Mouse (Mus musculus) ES-Bruce4 (cell line): Measurements from ENCODE around the gene Ankdd1a. TPM values are rescaled to one million over a fixed set of nuclear protein-coding genes. Genes with fewer than 3 reads are reported as not detected.

ENCODE experiments used
- H3K27ac ChIP-seq: 2 replicates; pipeline ENCODE4 v1.5.1; 2012; ENCODE audit warnings: low read length, inconsistent platforms; ENCODE audit not compliant: insufficient read depth
- H3K27me3 ChIP-seq: 2 replicates; pipeline ENCODE4 v1.6.1; 2012; ENCODE audit warnings: mild to moderate bottlenecking, low read length, inconsistent platforms; ENCODE audit not compliant: control insufficient read depth, poor library complexity, insufficient read depth, severe bottlenecking
- H3K36me3 ChIP-seq: 2 replicates; pipeline ENCODE4 v1.6.1; 2012; ENCODE audit warnings: inconsistent platforms, mild to moderate bottlenecking, low read length, moderate library complexity; ENCODE audit not compliant: control insufficient read depth, poor library complexity, insufficient read depth, severe bottlenecking
- H3K4me1 ChIP-seq: one replicate; pipeline ENCODE4 v1.8.1; 2011; ENCODE audit warnings: low read length; ENCODE audit not compliant: control insufficient read depth, insufficient read depth
- H3K4me3 ChIP-seq: 2 replicates; pipeline ENCODE4 v1.5.1; 2011; ENCODE audit warnings: low read depth, mild to moderate bottlenecking, low read length
- H3K9ac ChIP-seq: 2 replicates; pipeline ENCODE4 v1.6.1; 2012; ENCODE audit warnings: low read depth, mild to moderate bottlenecking, inconsistent platforms; ENCODE audit not compliant: poor library complexity, severe bottlenecking
- H3K9me3 ChIP-seq: replicated peaks from 2 replicates; pipeline ENCODE4 v1.6.1; 2012; ENCODE audit warnings: mild to moderate bottlenecking, low read length, inconsistent platforms; ENCODE audit not compliant: control insufficient read depth, poor library complexity, insufficient read depth, severe bottlenecking
- CTCF ChIP-seq: IDR thresholded peaks from one replicate; pipeline ENCODE4 v1.8.1; 2011; ENCODE audit warnings: low read depth, low read length
- EP300 ChIP-seq: IDR thresholded peaks from 2 replicates; pipeline ENCODE4 v1.6.1; 2011; ENCODE audit warnings: low read depth, low read length; ENCODE audit not compliant: insufficient read depth
- POLR2A ChIP-seq: IDR thresholded peaks from one replicate; pipeline ENCODE4 v1.8.1; 2011; ENCODE audit warnings: low read length; ENCODE audit not compliant: insufficient read depth
- polyA plus RNA-seq: library from polyadenylated mRNA; stranded (reverse); fragments of >200 nt; gene quantifications from 2 replicates; pipeline ENCODE4 v1.2.4, GENCODE M21; 2011; ENCODE audit warnings: low read depth; ENCODE audit not compliant: missing spikeins, insufficient read depth, insufficient read length

Ankdd1a gene
- polyA plus RNA-seq, 1 experiment, result not detected

DNA sequence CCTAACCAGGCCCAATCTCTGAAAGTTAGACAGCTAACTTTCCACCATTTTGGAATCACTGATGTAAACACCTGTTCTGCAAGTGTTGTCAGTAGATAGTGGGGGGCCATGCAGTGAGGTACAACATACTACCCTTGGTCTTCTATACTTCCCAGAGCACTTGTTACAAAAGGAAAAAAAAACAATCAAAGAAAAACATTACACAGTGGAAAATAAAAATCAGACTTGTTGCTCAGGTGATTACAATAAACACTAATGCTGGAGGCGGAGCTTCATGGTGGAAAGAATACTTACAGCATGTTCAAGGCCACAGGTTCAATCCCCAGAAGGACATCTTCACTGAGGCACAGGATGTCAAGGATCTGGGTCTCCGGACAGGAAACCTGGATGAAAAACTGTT is 32.7 kb upstream of the Ankdd1a start:
- H3K27me3 ChIP-seq, result no peaks in the 10 kb centered on the region
- H3K9ac ChIP-seq, result no peak overlapping the region
- TF ChIP-seq POLR2A, result no peak
- TF ChIP-seq CTCF, result no peak
- TF ChIP-seq EP300, result no peak
- H3K4me1 ChIP-seq, result no peaks in the 10 kb centered on the region
- H3K36me3 ChIP-seq, result 0 out of 2 replicates have a peak, but pooled peaks cover 2% of the 10 kb centered on the region
- H3K27ac ChIP-seq, result no peak overlapping the region
- no peak overlapping the region for H3K4me3 ChIP-seq
- H3K9me3 ChIP-seq, result no peaks in the 10 kb centered on the region

DNA sequence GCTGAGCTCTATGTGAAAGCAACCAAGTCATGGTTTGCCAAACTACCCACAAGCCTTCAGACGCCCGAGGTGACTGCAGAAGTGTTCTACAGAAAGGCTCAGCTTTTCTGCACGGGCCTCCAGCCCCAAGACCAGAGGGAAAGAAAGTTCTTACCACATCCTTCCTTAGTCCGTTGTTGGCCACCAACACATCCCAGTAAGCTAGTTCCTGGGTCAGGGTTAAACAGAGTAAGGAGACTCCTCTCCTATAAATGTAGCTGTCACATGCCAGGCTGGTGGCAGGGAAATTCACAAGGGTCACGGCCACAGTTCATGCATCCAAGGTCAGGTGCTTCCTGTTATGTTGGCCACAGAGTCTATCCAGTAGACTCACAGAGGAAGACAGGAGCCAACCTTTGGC is 32.1 kb upstream of the Ankdd1a start:
- TF ChIP-seq CTCF (no peak), POLR2A (no peak), EP300 (no peak)
- no peaks in the 10 kb centered on the region for H3K9me3 ChIP-seq
- no peak overlapping the region for H3K27ac ChIP-seq
- H3K36me3 ChIP-seq, result 0 out of 2 replicates have a peak, but pooled peaks cover 2% of the 10 kb centered on the region
- H3K4me3 ChIP-seq, result no peak overlapping the region
- no peaks in the 10 kb centered on the region for H3K4me1 ChIP-seq
- H3K27me3 ChIP-seq, result no peaks in the 10 kb centered on the region
- no peak overlapping the region for H3K9ac ChIP-seq

DNA sequence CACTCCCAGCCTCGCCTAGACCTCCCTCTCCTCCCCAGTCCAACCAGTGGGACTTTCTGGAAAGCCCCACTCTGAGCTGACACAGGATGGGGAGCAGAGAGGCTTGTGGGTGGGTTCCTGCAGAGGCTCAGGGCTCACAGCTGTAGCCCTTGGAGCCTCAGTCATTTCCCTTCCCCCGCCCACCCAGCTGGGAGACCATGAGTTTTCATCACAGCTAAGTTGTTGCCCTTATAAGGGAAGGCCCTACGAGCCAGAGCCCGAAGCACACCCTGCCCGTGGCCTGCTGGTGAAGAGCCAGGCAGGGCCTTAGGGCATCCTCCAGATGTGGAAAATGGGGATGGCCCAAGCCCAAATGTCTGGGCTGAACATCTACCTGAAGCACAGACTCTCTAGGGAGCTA is 31.0 kb upstream of the Ankdd1a start:
- Histone ChIP-seq H3K4me1 (no peaks in the 10 kb centered on the region), H3K27ac (no peak overlapping the region)

DNA sequence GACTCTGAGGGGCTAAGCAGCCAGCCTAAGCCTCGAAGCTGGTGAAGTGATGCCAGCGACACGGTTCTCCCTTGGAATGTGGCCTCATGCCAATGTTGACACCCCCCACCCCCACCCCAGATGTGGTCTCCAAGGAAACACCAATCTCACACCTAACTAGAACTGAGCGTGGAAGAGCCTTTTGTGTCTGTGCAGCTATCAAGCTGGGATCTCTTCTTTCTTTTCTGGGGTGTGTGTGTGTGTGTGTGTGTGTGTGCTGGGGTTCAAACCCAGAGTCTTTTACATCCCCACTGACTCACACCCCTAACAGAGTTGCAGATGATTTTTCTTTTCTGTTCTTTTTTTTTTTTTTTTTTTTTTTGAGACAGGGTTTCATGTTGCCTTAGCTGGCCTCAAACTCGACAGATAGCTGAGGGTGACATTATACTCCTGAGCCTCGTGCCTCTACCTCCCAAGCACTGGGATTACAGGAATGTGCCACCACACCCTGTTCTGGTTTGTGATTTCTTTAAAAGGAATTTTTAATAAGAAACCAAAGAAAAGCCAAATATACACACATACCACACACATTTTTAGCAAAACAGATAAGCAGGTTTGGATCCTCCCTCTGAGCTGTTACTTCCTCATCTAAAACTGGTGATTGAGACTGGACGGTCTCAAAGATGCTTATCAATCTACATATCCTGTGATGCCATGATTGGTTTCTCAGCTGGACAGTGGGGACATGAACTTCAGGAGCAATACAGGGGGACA is 30.3 kb upstream of the Ankdd1a start:
- no peak overlapping the region for H3K27ac ChIP-seq
- H3K9me3 ChIP-seq, result no peaks in the 10 kb centered on the region
- no peak overlapping the region for H3K9ac ChIP-seq
- H3K4me1 ChIP-seq, result no peaks in the 10 kb centered on the region
- no peaks in the 10 kb centered on the region for H3K27me3 ChIP-seq
- H3K4me3 ChIP-seq, result no peak overlapping the region
- TF ChIP-seq POLR2A (no peak), EP300 (no peak), CTCF (no peak)
- H3K36me3 ChIP-seq, result no peaks in the 10 kb centered on the region

More for the DNA sequence above, 31.0 kb upstream of the Ankdd1a start:
- Histone ChIP-seq H3K36me3 (no peaks in the 10 kb centered on the region), H3K9me3 (no peaks in the 10 kb centered on the region), H3K4me3 (no peak overlapping the region), H3K27me3 (no peaks in the 10 kb centered on the region), H3K9ac (no peak overlapping the region)
- TF ChIP-seq POLR2A, result no peak
- no peak for TF ChIP-seq CTCF
- no peak for TF ChIP-seq EP300

DNA sequence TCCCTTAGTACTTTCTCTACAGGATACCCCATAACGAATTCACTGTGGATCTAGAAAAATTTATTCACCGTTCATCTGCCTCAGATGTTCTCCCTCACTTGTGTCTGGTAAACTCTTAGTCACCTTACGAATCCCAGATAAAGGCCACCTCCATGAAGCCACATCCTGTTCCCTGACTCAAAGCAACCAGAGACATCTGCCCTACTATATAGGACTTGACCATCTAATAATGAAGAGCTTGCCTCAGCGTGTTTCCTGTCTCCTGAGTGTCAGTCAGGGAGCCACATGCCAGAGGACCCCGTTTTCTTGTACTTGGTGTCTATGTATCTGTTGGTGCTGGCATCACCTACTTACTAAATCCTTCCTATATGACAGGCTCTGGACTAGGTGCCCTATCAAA is 29.6 kb upstream of the Ankdd1a start:
- Histone ChIP-seq H3K36me3 (no peaks in the 10 kb centered on the region), H3K4me1 (no peaks in the 10 kb centered on the region), H3K9ac (no peak overlapping the region), H3K9me3 (no peaks in the 10 kb centered on the region), H3K4me3 (no peak overlapping the region), H3K27me3 (no peaks in the 10 kb centered on the region), H3K27ac (no peak overlapping the region)
- no peak for TF ChIP-seq POLR2A
- no peak for TF ChIP-seq CTCF
- no peak for TF ChIP-seq EP300

DNA sequence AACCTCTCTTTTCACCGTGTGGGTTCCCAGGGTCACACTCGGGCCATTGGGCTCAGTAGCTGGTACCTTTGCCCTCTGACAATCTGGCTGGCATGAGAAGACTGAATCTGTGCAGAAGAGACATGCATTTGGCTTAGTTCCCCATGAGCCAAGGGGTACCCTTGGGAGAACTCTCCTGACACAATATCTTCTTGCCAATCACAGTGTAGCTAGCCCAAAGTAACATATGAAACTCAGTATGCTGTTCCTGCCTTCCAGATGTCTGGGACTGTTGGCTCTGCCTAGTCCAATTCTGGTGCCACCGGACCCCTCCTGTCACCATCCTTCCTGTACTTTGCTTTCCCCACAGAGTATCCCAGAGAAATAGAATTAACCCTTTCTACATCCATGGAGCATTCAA is 29.1 kb upstream of the Ankdd1a start:
- Histone ChIP-seq H3K36me3 (no peaks in the 10 kb centered on the region), H3K4me1 (no peaks in the 10 kb centered on the region), H3K4me3 (no peak overlapping the region), H3K27ac (no peak overlapping the region), H3K27me3 (no peaks in the 10 kb centered on the region), H3K9ac (no peak overlapping the region), H3K9me3 (no peaks in the 10 kb centered on the region)
- TF ChIP-seq EP300, result no peak
- no peak for TF ChIP-seq CTCF
- no peak for TF ChIP-seq POLR2A
